Mouse (Mus musculus): ENCODE data around the gene Vmn1r158. TPM values are rescaled to one million over a fixed set of nuclear protein-coding genes. Genes with fewer than 3 reads are reported as not detected.
"Not testable (repeated sequence)": the region's sequence is repeated elsewhere in the genome, so short reads cannot be mapped to it uniquely, and the experiment has no call there.

Vmn1r158 gene
- not detected in 2 replicates for polyA plus RNA-seq (2015; fragmentation: Nextera tagmentation; extraction: Ambion mirVana)

DNA sequence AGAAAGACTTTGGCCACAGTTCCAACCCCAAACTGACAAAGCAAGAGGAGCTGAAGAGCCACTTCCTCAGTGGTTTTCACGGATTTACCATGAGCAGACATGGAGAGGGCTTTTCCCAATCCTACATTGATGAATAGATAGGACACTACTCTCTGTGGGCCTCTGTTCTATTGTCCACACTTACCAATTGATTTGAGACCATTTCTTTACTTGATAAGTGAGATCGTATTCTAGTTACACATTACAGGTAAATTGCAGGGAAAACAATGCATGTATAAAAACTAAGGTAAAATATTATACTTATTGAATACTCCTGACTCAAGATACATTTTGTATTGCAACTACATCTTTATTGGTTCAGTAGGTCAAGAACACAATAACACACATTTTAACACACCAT is at the start of gene Vmn1r158:
Vmn1r158 (minus strand) TSS at position 101 of the 400 bp plus-strand sequence.
- ATAC-seq (replicated peaks; ENCODE audit: low FRiP score, low read depth); H3K4me2 ChIP-seq (ENCODE audit: low read length): not testable (repeated sequence)

DNA sequence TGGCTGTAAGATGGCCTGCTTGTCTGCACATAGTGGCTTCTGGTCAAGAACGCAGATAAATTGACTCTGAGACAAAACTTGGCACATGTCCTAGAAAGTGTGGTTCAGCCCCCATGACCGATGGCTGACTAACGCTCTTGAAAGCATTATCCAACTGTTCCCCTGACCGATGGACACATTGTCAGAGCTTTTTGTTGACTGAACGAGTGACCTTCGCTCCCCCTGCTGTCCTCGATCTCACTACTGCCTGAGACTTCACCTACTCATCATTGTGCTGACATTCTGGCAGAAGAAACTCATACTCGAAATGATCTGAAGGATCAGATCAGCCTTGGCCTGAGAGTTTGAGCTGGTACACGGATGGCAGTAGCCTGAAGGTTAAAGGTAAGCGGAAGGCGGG is 14.6 kb downstream of the Vmn1r158 start:
- WGBS = 93% methylated on average over 2 of the region's 11 CpGs
- not testable (repeated sequence) for H3K36me3 ChIP-seq (ENCODE audit: insufficient read depth, low read length); H3K4me2 ChIP-seq (ENCODE audit: low read length); H3K9ac ChIP-seq (ENCODE audit: low read depth, low read length); H3K27me3 ChIP-seq (ENCODE audit: insufficient read depth, low read length); H3K9me3 ChIP-seq (replicated peaks; ENCODE audit: low read length); H3K4me1 ChIP-seq (replicated peaks; ENCODE audit: insufficient read depth, low read length); H3K27ac ChIP-seq; ATAC-seq (replicated peaks; ENCODE audit: low FRiP score, low read depth); DNase-seq (ENCODE audit: low spot score); H3K4me3 ChIP-seq (replicated peaks; ENCODE audit: low read depth, low read length)

More for the DNA sequence above, at the start of gene Vmn1r158:
- H3K9me3 ChIP-seq (replicated peaks; ENCODE audit: low read length); H3K27me3 ChIP-seq (ENCODE audit: insufficient read depth, low read length); H3K36me3 ChIP-seq (ENCODE audit: insufficient read depth, low read length); H3K4me1 ChIP-seq (replicated peaks; ENCODE audit: insufficient read depth, low read length); DNase-seq (ENCODE audit: low spot score); H3K27ac ChIP-seq; H3K9ac ChIP-seq (ENCODE audit: low read depth, low read length); H3K4me3 ChIP-seq (replicated peaks; ENCODE audit: low read depth, low read length): not testable (repeated sequence)
- WGBS = 55% methylated on average over 2 of the region's 2 CpGs

DNA sequence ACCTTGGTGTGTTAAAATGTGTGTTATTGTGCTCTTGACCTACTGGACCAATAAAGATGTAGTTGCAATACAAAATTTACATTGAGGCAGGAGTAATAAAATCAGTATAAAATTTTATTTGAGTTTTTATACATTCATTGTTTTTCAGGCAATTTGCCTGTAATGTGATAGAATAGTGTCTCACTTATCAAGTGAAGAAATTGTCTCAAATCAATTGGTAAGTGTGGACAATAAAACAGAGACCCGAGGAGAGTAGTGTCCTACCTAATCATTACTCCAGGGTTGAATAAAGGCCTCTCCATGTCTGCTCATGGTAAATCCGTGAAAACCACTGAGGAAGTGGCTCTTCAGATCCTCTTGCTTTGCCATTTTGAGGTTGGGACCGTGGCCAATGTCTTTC is 29.2 kb downstream of the Vmn1r158 start, which contains the start of gene Vmn1r157:
Vmn1r157 (plus strand) TSS at position 301 of the 400 bp plus-strand sequence.
- H3K9ac ChIP-seq (ENCODE audit: low read depth, low read length); H3K9me3 ChIP-seq (replicated peaks; ENCODE audit: low read length); ATAC-seq (replicated peaks; ENCODE audit: low FRiP score, low read depth); H3K4me1 ChIP-seq (replicated peaks; ENCODE audit: insufficient read depth, low read length); H3K4me2 ChIP-seq (ENCODE audit: low read length); H3K36me3 ChIP-seq (ENCODE audit: insufficient read depth, low read length); DNase-seq (ENCODE audit: low spot score); H3K4me3 ChIP-seq (replicated peaks; ENCODE audit: low read depth, low read length); H3K27me3 ChIP-seq (ENCODE audit: insufficient read depth, low read length); H3K27ac ChIP-seq: not testable (repeated sequence)
- 24% methylated on average over 2 of the region's 3 CpGs for WGBS

Other genes starting within 250 kb of the Vmn1r158 start
- not detected in 2 replicates for gene Gm4201, start 225.4 kb downstream of the Vmn1r158 start, polyA plus RNA-seq (2015; fragmentation: Nextera tagmentation; extraction: Ambion mirVana)
- gene Gm4565, start 202.7 kb downstream of the Vmn1r158 start, polyA plus RNA-seq (2015; fragmentation: Nextera tagmentation; extraction: Ambion mirVana) = not detected in 2 replicates
- gene Vmn1r155, start 132.8 kb downstream of the Vmn1r158 start, polyA plus RNA-seq (2015; fragmentation: Nextera tagmentation; extraction: Ambion mirVana) = not detected in 2 replicates
- gene Gm8693, start 98.5 kb downstream of the Vmn1r158 start, polyA plus RNA-seq (2015; fragmentation: Nextera tagmentation; extraction: Ambion mirVana) = not detected in 2 replicates
- not detected in 2 replicates for gene Gm4567, start 71.1 kb downstream of the Vmn1r158 start, polyA plus RNA-seq (2015; fragmentation: Nextera tagmentation; extraction: Ambion mirVana)
- gene Vmn1r157, start 29.1 kb downstream of the Vmn1r158 start, polyA plus RNA-seq (2015; fragmentation: Nextera tagmentation; extraction: Ambion mirVana) = not detected in 2 replicates
- not detected in 2 replicates for gene Vmn1r159, start 52.8 kb upstream of the Vmn1r158 start, polyA plus RNA-seq (2015; fragmentation: Nextera tagmentation; extraction: Ambion mirVana)
- gene Vmn1r160, start 80.4 kb upstream of the Vmn1r158 start, polyA plus RNA-seq (2015; fragmentation: Nextera tagmentation; extraction: Ambion mirVana) = not detected in 2 replicates
- gene Gm4214, start 193.9 kb upstream of the Vmn1r158 start, polyA plus RNA-seq (2015; fragmentation: Nextera tagmentation; extraction: Ambion mirVana) = not detected in 2 replicates
- not detected in 2 replicates for gene Gm4216, start 229.1 kb upstream of the Vmn1r158 start, polyA plus RNA-seq (2015; fragmentation: Nextera tagmentation; extraction: Ambion mirVana)